Mouse (Mus musculus) liver, embryonic 14 days (tissue): ENCODE measurements around the gene Gfm1. TPM values are rescaled to one million over a fixed set of nuclear protein-coding genes. Genes with fewer than 3 reads are reported as not detected.

Experiments
- polyA plus RNA-seq: library from polyadenylated mRNA; depleted of rRNA; stranded (reverse); fragments of >200 nt; gene quantifications from 2 replicates; pipeline ENCODE4 v1.2.3, GENCODE M21; 2012; rRNA removed

The Gfm1 gene
- 18.3 and 20.3 TPM in 2 replicates for polyA plus RNA-seq

GRCm38 (mm10) chr3:67429999-67430380 lies at the start of gene Gfm1:
Gene Gfm1 (plus strand): TSS chr3:67430096.

GRCm38 (mm10) chr3:67463450-67464372 lies 33.8 kb downstream of the Gfm1 start, which contains the start of gene Lxn:
Gene Lxn (minus strand): TSS chr3:67463926.

DNA sequence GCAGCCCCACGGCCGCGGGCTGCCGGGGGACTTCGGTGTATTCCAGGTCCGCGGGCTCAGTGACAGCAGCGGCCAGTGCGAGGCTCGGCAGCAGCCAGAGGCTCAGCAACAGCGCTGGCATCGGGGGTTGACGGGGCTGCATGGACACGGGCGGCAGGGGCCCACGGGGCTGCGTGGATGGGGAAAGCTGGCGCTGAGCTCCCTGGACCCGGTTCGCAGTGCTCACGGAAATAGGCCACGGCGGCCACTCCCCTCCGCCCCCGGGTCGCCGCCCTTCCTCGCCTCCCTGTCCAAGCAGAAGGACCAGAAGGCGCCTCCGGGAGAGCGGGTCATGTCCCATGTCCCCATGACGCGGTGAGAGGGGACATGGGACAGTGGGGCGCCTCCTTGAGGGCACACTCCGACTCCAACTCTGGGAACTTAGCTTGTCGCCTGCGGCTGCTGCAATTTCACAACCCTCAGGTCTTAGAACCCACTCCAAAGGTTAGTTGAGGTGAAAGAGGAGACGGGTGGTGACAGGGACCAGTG lies 85.4 kb downstream of the Gfm1 start, which contains the start of gene Rarres1:
Rarres1 (minus strand) TSS at position 250 of the 528 bp plus-strand sequence.

Other genes starting within 250 kb of the Gfm1 start
- gene Mlf1, start 56.0 kb upstream of the Gfm1 start, polyA plus RNA-seq = 0.83 and 0.95 TPM in 2 replicates
- not detected in 2 replicates for gene Gm17402, start 54.9 kb upstream of the Gfm1 start, polyA plus RNA-seq
- 3.7 and 4.5 TPM in 2 replicates for gene Lxn, start 33.8 kb downstream of the Gfm1 start, polyA plus RNA-seq
- gene Rarres1, start 85.4 kb downstream of the Gfm1 start, polyA plus RNA-seq = 1.1 and 1.2 TPM in 2 replicates
- gene Mfsd1, start 152.6 kb downstream of the Gfm1 start, polyA plus RNA-seq = 11.4 and 13.6 TPM in 2 replicates